Mouse (Mus musculus): ENCODE data around the gene Gm2115. TPM values are rescaled to one million over a fixed set of nuclear protein-coding genes. Genes with fewer than 3 reads are reported as not detected.
A peak's percentile ranks its signal among the peaks of the same experiment; 100 is the strongest.

The Gm2115 gene
- polyA plus RNA-seq, 1 experiment from 2014 or later = 0.09 TPM

DNA sequence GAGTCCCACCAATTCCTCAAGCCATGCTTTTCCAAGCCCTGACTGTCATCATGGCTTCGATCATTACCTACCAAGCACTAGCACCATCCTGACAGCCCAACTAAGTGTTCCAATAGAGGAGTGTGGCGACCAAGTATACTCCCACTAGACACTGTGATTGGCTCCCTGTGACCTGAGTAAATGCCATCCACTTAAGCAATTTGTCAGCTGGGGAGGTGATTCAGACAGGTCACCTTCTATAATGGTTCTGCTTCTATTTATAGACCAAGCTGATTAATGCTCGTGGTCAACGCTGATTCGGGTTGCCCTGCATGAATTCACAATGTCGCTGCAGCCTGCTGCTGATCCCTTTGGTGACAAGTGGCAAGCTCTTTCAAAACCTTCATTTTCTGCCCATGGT lies 37.4 kb downstream of the Gm2115 start:
- Histone ChIP-seq H3K4me2 (no peak overlapping the region), H3K9me3 (replicated peaks; ENCODE audit: control insufficient read depth, low read length) (no peaks in the 10 kb centered on the region), H3K4me3 (ENCODE audit: low read depth, low read length) (no peak overlapping the region), H3K27me3 (ENCODE audit: control insufficient read depth, insufficient read depth, low read length) (no peaks in the 10 kb centered on the region), H3K4me1 (ENCODE audit: control insufficient read depth, insufficient read depth, low read length) (peaks cover 2% of the 10 kb centered on the region), H3K36me3 (ENCODE audit: control insufficient read depth, insufficient read depth, low read length) (no peaks in the 10 kb centered on the region), H3K27ac (ENCODE audit: low read depth, low read length) (peak overlapping the region; percentile 54), H3K9ac (ENCODE audit: low read depth, low read length) (no peak overlapping the region)
- 43% methylated on average over 6 of the region's 6 CpGs for WGBS (ENCODE audit: insufficient replicate concordance)
- ATAC-seq (replicated peaks; ENCODE audit: insufficient number of reproducible peaks, low FRiP score, low TSS enrichment) = peak; percentile 80

DNA sequence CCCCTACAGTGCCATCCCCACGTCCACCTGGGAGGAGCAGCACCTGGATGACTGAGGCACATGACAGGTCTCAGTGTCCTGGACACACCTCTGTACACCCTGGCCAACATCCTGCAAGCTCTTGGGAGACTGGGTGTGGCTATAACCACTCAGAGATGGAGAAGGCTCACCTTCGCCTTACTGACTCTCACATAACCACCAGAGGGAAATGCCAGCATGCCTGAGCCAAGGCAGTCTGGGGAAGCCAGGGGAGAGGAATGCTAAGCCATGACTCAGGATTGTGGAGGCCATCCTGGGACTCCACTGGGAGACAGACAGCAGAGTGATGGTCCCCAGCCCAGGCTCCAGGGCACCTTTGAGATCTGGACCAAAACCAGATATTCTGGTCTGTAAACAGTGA lies 48.3 kb downstream of the Gm2115 start:
- Histone ChIP-seq H3K4me3 (ENCODE audit: low read depth, low read length) (no peak overlapping the region), H3K27ac (ENCODE audit: low read depth, low read length) (no peak overlapping the region), H3K27me3 (ENCODE audit: control insufficient read depth, insufficient read depth, low read length) (no peaks in the 10 kb centered on the region), H3K9me3 (replicated peaks; ENCODE audit: control insufficient read depth, low read length) (no peaks in the 10 kb centered on the region), H3K36me3 (ENCODE audit: control insufficient read depth, insufficient read depth, low read length) (no peaks in the 10 kb centered on the region), H3K4me2 (no peak overlapping the region), H3K4me1 (ENCODE audit: control insufficient read depth, insufficient read depth, low read length) (no peaks in the 10 kb centered on the region), H3K9ac (ENCODE audit: low read depth, low read length) (no peak overlapping the region)
- ATAC-seq (replicated peaks; ENCODE audit: insufficient number of reproducible peaks, low FRiP score, low TSS enrichment) = no peak; the same call in 1 of the 2 replicates
- WGBS (ENCODE audit: insufficient replicate concordance) = 81% methylated on average over 2 of the region's 2 CpGs

DNA sequence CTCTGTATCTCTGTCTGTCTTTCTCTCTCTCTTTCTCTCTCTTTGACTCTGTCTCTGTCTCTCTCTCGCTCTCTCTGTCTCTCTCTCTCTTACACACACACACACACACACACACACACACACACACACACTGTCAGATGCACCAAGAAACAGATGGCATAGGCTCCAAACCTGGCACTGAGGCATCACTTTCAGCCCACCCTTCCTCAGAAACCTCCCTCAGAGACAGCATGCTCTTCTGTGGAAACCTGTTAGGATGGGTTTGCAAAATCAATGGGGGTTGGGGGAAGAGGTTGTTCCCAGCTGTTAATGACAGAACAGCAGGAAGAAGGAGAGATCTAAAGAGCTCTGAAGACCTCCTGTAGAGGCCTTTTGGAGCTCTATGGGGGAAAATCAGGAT lies 50.1 kb downstream of the Gm2115 start:
- H3K27me3 ChIP-seq (ENCODE audit: control insufficient read depth, insufficient read depth, low read length) = no peaks in the 10 kb centered on the region
- no peak overlapping the region for H3K9ac ChIP-seq (ENCODE audit: low read depth, low read length)
- no peaks in the 10 kb centered on the region for H3K4me1 ChIP-seq (ENCODE audit: control insufficient read depth, insufficient read depth, low read length)
- H3K27ac ChIP-seq (ENCODE audit: low read depth, low read length) = no peak overlapping the region
- no peak for ATAC-seq (replicated peaks; ENCODE audit: insufficient number of reproducible peaks, low FRiP score, low TSS enrichment)
- H3K9me3 ChIP-seq (replicated peaks; ENCODE audit: control insufficient read depth, low read length) = no peaks in the 10 kb centered on the region
- no peaks in the 10 kb centered on the region for H3K36me3 ChIP-seq (ENCODE audit: control insufficient read depth, insufficient read depth, low read length)
- H3K4me2 ChIP-seq = no peak overlapping the region
- no peak overlapping the region for H3K4me3 ChIP-seq (ENCODE audit: low read depth, low read length)
- 67% methylated on average over 1 of the region's 1 CpGs for WGBS (ENCODE audit: insufficient replicate concordance)

- Histone ChIP-seq H3K36me3 (ENCODE audit: control insufficient read depth, insufficient read depth, low read length) (no peaks in the 10 kb centered on the region), H3K4me2 (no peak overlapping the region), H3K4me3 (ENCODE audit: low read depth, low read length) (no peak overlapping the region), H3K27me3 (ENCODE audit: control insufficient read depth, insufficient read depth, low read length) (no peaks in the 10 kb centered on the region), H3K9me3 (replicated peaks; ENCODE audit: control insufficient read depth, low read length) (no peaks in the 10 kb centered on the region), H3K27ac (ENCODE audit: low read depth, low read length) (no peak overlapping the region), H3K4me1 (ENCODE audit: control insufficient read depth, insufficient read depth, low read length) (no peaks in the 10 kb centered on the region), H3K9ac (ENCODE audit: low read depth, low read length) (no peak overlapping the region)
- WGBS (ENCODE audit: insufficient replicate concordance) = 63% methylated on average over 1 of the region's 1 CpGs
- ATAC-seq (replicated peaks; ENCODE audit: insufficient number of reproducible peaks, low FRiP score, low TSS enrichment) = no peak
Measured at GRCm38 (mm10) chr7:84579769-84580168, 51.0 kb downstream of the Gm2115 start.

DNA sequence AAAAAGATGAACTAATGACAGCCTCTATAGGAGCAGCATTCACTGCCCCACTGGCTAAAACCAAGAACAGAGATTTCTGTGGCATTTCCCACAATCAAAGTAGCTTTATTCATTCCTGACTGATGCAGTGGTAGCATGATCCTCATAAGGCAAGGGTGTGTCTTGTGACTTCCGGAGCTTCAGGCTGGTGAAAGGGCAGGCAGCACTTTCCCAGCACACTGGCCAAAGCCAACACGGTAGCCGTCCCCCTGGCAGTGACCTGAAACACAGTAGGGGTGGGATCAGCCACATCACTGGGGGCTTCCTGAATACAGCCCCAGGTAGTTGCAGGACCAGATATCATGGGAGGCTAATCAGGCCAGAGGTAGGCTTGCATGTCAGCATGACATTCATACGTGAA lies 56.3 kb downstream of the Gm2115 start:
- H3K36me3 ChIP-seq (ENCODE audit: control insufficient read depth, insufficient read depth, low read length) = no peaks in the 10 kb centered on the region
- 85% methylated on average over 4 of the region's 4 CpGs for WGBS (ENCODE audit: insufficient replicate concordance)
- H3K4me3 ChIP-seq (ENCODE audit: low read depth, low read length) = no peak overlapping the region

DNA sequence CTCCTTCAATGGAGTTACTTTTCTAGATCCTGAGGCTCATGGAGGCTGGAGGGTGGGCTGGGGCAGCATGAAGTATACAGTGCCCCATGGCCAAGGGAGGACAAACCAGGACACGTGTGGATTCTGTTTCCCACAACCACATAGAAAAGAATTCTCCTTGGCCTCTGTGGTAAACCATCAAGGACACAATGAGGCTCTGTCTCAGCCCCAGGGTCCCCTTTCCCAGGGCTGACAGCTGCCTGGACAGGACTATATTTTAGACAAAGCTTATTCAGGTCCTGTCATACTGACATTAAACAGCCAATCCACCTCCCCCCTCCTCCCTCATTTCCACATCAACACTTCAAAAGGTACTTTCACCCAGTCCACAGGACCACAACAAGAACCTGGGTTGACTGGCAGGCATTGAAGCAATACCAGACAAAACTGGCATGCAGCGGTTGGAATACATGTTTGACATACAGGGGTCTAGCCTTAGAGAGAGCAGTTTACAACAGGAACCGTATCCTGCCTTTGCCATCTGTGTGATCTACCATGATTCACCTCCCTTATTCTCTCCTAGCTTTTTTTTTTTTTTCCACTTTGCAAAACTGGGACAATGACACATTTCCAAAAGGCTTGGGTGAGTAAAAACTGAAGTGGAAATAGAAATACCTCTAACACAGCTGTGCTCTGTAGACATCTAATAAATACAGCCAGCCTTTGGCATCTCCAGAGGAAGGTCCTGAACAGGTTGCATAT lies 57.8 kb downstream of the Gm2115 start:
- Histone ChIP-seq H3K4me3 (ENCODE audit: low read depth, low read length) (no peak overlapping the region), H3K4me2 (no peak overlapping the region), H3K4me1 (ENCODE audit: control insufficient read depth, insufficient read depth, low read length) (no peaks in the 10 kb centered on the region; the same call in 1 of the 2 replicates), H3K9me3 (replicated peaks; ENCODE audit: control insufficient read depth, low read length) (no peaks in the 10 kb centered on the region), H3K9ac (ENCODE audit: low read depth, low read length) (no peak overlapping the region), H3K27ac (ENCODE audit: low read depth, low read length) (no peak overlapping the region), H3K36me3 (ENCODE audit: control insufficient read depth, insufficient read depth, low read length) (no peaks in the 10 kb centered on the region), H3K27me3 (ENCODE audit: control insufficient read depth, insufficient read depth, low read length) (no peaks in the 10 kb centered on the region)
- no peak for ATAC-seq (replicated peaks; ENCODE audit: insufficient number of reproducible peaks, low FRiP score, low TSS enrichment)
- WGBS (ENCODE audit: insufficient replicate concordance) = 76% methylated on average over 3 of the region's 3 CpGs

More for the DNA sequence above, 56.3 kb downstream of the Gm2115 start:
- H3K4me2 ChIP-seq = no peak overlapping the region
- no peak overlapping the region for H3K27ac ChIP-seq (ENCODE audit: low read depth, low read length)
- H3K27me3 ChIP-seq (ENCODE audit: control insufficient read depth, insufficient read depth, low read length) = no peaks in the 10 kb centered on the region
- ATAC-seq (replicated peaks; ENCODE audit: insufficient number of reproducible peaks, low FRiP score, low TSS enrichment) = no peak
- H3K9me3 ChIP-seq (replicated peaks; ENCODE audit: control insufficient read depth, low read length) = no peaks in the 10 kb centered on the region
- H3K9ac ChIP-seq (ENCODE audit: low read depth, low read length) = no peak overlapping the region
- H3K4me1 ChIP-seq (ENCODE audit: control insufficient read depth, insufficient read depth, low read length) = no peaks in the 10 kb centered on the region; the same call in 1 of the 2 replicates

GRCm38 (mm10) chr7:84587101-84587783 lies 58.5 kb downstream of the Gm2115 start:
- H3K36me3 ChIP-seq (ENCODE audit: control insufficient read depth, insufficient read depth, low read length) = no peaks in the 10 kb centered on the region
- no peak overlapping the region for H3K9ac ChIP-seq (ENCODE audit: low read depth, low read length)
- no peak overlapping the region for H3K4me3 ChIP-seq (ENCODE audit: low read depth, low read length)
- peak; percentile 86 for ATAC-seq (replicated peaks; ENCODE audit: insufficient number of reproducible peaks, low FRiP score, low TSS enrichment)
- WGBS (ENCODE audit: insufficient replicate concordance) = 73% methylated on average over 5 of the region's 5 CpGs
- no peaks in the 10 kb centered on the region; the same call in 1 of the 2 replicates for H3K4me1 ChIP-seq (ENCODE audit: control insufficient read depth, insufficient read depth, low read length)
- no peak overlapping the region for H3K27ac ChIP-seq (ENCODE audit: low read depth, low read length)
- H3K27me3 ChIP-seq (ENCODE audit: control insufficient read depth, insufficient read depth, low read length) = no peaks in the 10 kb centered on the region
- no peaks in the 10 kb centered on the region for H3K9me3 ChIP-seq (replicated peaks; ENCODE audit: control insufficient read depth, low read length)
- no peak overlapping the region for H3K4me2 ChIP-seq

DNA sequence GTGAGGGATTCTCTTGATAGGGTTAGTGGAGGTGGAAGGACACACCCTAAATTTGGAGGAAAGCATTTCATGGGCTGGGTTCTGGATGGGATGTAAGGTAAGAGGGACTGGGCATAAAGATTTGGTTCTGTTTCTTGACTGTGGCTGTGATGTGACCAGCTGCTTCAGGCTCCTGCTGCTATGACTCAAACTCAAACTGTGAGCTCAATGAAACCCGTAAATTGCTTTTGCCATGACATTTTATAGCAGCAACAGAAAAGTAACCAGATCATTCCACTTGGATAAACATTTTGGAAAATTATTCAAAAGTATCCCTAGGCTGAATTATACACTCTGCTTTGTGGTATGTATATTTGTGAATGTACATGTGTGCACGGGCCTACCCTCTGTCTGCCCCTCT lies 61.9 kb downstream of the Gm2115 start:
- Histone ChIP-seq H3K9ac (ENCODE audit: low read depth, low read length) (no peak overlapping the region), H3K27me3 (ENCODE audit: control insufficient read depth, insufficient read depth, low read length) (no peaks in the 10 kb centered on the region), H3K27ac (ENCODE audit: low read depth, low read length) (no peak overlapping the region), H3K4me1 (ENCODE audit: control insufficient read depth, insufficient read depth, low read length) (no peaks in the 10 kb centered on the region; the same call in 1 of the 2 replicates), H3K4me3 (ENCODE audit: low read depth, low read length) (no peak overlapping the region), H3K36me3 (ENCODE audit: control insufficient read depth, insufficient read depth, low read length) (no peaks in the 10 kb centered on the region), H3K9me3 (replicated peaks; ENCODE audit: control insufficient read depth, low read length) (no peaks in the 10 kb centered on the region), H3K4me2 (no peak overlapping the region)
- no peak for ATAC-seq (replicated peaks; ENCODE audit: insufficient number of reproducible peaks, low FRiP score, low TSS enrichment)
- WGBS (ENCODE audit: insufficient replicate concordance) = 91% methylated on average over 2 of the region's 2 CpGs

All from heart, embryonic 11.5 days (tissue).